Mouse (Mus musculus) ovary, postnatal 10 days (tissue): ENCODE measurements around the gene Kif26b.

Experiments used
- DNase-seq: peaks from one replicate; pipeline ENCODE4 v3.0.0; 2022; ENCODE audit warnings: low spot score

The Kif26b gene

DNA sequence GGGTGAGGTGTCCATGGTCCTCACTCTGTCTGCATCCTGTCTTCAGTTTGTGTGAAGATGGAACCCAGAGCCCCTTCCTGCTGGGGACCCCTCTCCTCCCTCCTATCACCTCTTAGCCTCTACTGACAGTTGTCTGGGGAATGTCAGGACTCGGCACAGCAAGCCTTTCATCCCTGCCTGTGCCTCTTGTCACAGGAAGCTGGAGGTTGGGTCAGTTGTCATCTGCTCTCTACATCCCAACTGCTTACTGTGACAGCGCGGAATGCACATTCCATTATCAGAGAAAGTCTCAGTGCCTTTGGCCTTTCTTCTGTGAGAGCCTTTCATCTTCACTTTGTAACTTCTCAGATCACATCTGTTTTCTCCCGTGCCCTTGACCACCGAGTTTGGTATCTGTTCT lies 132.6 kb downstream of the Kif26b start:
- no peak for DNase-seq

DNA sequence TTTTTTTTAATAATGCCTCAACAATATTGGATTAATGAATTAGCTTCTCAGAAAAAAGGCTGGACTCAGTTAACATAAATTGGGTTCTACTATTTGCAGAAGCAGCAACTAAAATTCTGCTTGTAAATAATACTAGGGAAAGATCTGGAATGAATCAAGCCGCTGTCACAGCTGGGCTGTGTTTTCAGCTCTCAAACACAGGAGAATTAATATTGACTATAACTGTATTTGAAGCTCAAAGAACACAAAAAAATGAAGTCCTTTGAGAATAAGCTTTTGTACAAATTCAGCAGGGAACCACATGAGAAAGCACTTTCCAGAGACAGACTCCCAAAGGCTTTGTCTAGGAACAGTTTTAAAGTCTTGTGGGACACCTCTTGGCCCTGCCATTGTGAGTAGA lies 134.6 kb downstream of the Kif26b start:
- DNase-seq, result no peak

DNA sequence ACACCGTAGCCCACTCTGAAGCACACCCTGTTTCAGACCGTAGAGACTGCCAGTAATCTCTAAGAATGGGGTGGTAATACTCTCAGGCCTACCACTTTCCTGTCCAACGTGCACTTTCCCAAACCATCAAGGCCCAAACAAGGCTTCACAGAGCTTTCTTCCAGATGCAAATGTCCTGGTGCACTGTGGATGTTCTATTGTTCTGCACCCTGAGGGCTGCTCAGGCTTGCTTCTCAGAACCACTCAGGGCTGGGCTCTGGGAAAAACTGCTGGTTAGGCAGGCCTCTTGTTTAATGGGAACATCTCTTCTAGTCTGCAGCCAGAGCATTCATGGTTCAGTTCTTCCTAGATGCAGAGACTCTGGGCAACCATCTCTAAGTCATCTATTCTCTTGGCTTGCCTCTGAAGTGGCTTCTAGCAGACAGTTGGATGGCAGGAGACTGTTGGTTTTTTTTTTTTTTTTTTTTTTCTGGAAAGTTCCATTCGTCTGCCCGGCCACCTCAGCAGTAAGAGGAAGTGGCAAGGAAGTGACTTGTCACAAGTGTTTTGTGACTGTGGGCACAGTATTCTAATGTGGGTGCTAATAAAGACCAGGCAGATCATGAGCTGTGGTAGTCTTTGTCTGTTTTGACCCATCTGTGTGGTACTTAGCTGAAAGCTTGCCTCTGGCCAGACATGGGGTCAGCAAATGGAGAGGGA lies 135.5 kb downstream of the Kif26b start:
- no peak for DNase-seq

DNA sequence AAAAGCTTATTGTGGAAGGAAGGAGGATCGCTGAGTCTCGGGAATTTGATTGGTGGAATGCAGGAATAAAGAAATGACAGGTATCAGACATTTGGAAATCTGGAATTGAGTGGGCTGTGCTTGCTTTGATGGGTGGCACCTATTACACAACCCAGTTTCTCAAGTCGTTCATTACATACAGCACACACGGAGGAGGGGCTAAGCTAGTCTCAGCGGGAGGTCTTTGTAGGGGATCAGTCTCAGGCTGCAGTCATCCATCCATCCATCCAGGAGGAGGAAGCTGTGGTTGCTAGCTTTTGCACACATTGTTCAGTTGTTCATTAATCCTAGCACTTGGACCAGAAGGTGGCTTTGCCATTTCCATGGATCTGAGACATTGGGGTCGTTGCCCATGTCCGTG lies 137.6 kb downstream of the Kif26b start:
- DNase-seq, result no peak

DNA sequence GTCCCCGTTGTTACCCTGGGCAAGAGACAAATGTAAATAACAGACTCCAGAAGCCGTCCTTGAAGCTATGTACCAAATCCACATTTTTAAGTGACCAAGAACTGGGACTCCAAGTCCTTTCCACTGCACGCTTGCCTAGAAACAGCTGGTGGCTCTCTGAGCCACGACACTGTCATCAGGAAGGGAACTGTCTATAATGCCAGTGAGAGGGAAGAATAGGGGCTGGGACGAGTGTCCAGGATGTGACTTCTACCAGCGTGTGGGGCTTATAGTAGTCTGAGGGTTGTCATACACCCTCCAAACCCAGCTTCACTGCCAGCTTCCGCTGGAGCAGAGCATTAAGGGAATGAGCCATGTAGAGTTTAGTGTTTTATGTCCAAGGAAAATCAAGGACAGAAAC lies 138.9 kb downstream of the Kif26b start:
- DNase-seq, result no peak

DNA sequence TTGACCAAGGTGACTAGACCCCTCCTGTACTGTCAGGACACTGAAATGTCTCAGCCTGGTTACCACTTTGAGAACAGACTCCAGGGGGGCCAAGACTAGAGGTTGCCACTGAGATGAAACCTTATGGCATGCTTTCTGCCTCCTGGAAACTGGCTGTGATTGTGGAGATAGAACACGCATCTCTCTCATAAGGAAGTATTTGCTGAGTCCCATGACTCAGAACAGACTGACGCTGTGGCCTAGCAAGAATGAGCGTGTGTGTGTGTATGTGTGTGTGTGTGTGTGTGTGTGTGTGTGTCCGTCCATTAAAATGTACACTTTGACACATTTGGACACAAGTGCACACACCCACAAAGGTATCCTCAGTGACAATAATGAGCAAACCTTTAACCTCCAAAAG lies 140.0 kb downstream of the Kif26b start:
- DNase-seq, result no peak

DNA sequence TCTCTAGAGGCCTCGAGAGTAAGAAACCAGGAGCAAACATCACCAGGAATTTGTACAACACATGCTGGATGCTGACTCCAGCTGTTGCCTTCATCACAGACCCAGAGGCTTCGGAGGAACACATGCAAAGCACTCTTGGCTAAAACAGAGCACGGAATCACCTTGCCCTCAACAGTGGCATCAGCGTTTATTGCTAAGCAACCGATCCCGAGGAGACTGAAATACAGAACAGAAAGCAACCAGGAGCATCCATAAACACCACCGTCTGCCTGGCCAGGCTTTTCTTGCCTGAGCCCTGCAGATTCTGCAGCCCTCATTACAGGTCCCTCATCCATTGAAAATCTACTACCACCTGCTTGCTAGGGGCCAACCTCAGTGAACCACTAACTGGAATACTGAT lies 144.1 kb downstream of the Kif26b start:
- DNase-seq, result no peak

DNA sequence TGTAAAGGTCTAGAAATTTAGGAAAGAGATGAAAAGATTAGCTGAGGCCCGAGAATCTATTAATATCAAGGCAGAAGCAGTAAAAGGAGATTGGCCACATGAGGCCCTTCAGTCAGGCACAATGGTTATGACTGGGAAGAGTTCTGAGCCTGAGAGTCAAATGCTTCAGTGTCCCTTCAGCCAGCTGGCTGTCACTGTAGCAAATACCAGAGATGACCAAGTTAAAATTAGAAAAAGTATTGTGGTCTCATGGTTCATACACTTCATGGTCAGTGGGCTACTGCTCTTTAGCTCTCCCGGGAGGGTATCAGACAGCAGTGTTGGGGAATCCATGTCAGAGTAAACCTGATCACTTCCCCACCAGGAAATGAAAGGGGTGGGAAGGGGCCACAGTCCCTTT lies 144.6 kb downstream of the Kif26b start:
- DNase-seq, result no peak

DNA sequence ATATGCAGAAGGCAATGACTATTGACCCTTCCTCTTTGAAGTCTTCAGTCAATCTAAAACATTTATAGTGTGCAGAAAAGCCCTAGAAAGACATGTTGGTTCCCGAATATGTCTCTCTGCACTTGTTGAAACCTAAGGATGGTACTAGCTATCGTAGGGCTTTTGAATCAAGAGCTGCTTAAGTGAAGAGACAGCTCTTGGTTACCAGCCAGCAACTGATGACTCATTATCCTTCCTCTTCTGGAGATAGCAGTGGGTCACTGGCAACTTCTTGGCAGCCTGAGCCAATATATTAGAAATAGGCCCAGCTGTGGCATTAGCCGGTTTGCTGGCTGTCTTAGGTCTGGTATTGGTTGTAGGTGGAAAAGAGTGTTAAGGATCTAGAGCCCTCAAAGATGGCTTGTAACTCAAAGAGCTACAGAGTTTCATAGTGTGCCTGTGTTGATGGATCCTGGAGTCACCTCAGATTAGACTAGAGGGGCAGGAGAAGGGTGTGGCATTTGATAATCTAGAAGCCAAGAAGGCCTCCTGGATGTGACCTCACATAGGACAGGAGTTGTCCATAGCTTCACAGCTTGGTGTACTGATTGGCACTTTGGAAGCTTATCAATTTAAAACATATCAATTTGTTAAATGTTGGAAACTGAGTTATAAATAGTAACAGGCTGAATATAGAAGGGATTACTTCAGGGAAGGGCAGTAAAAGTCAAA lies 146.8 kb downstream of the Kif26b start:
- DNase-seq, result no peak

DNA sequence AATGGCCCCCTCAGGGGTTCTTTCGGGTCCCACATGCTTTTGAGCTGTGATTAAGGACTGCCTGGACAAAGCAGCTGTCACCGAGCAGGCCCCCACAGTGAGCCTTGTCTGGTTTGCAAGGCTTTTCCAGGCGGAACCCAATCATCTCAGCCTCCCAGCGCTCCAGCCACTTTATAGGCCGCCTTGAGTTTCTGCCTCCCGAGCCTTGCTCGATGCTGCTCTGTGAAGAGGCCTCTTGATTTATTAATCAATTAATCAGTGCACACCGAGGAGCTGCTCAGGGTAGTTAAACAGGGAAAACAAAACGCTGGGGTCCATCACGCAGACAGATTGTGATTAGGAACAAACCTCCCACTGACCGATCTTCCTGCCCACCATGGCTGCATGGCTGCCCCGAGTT lies 148.2 kb downstream of the Kif26b start:
- DNase-seq, result no peak

DNA sequence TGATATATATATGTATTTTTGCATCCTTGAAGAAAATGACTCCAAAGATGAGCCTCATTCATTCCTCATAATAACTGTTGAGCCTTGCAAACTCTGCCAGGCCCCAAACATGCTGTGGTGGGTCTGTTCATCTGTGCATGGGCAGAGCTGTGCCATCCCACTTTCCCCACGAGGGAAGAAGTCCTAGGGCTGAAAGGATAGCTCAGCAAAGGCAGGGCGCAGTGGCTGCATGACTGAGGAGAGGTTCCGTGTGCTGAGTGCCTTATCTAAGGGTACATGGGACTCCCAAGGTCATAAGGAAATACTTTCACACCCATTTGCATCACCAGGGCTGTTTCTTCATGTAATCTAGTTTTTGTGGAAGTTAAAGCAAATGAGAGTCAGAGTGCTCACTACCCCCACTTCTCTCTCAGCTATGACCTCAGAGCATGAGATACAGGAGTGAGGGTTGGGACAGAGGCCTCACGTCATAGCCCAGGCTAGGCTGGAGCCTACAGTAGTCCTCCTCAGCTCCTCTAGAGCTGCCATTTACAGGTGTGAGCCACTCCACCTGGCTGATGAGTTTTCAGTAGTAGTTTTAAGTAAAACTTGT lies 148.8 kb downstream of the Kif26b start:
- DNase-seq, result no peak

DNA sequence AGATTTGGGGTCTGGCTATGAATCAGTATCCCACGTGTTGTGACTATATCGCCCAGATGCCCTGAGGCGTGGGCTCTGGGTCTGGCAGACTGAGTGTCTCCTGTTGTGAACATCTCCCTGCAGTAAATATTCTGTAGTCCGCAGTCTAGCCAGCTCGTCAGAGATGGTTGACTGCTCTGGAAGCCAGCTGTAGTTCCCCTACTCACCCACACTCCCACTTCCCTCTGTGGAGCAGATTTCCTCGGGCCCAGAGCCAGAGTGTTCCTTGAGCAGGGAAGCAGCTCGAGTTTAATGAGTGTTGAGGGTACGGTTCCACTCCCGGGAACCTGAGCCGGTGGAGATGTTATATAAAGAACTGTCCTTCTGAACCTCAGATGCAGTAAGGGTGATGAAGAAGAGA lies 154.7 kb downstream of the Kif26b start:
- DNase-seq, result no peak

DNA sequence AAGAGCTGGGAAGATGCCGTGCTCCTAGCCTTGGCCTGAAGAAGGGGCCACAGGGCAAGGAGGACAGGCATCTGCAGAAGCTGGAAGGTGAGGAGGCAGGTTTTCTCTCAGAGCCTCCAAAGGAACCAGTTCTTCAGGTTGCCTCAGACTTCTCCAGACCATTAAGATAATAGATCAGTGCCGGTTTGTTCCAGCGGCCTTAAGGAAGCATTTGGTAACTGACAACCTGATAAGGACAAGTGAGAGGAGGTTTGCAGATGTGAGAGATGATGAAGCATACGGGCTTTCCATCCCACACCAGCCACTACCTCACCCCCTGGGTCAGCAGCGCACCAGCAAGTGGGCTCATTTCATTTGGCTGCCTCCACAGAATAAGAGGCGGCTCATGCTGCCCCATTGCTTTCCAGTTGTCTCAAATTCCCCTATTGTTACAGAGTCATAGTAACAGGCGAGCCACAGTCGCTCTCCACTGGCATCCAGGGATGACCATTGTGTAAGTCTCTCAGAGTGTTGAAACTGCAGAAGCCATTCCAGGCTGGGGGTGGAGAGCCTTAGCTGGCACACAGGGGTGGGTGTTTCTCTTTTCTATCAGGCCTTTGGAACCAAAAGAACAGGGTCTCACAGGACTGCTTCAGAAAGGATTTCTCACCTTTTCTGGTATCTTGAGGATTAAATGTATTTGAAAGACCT lies 156.2 kb downstream of the Kif26b start:
- DNase-seq, result no peak

DNA sequence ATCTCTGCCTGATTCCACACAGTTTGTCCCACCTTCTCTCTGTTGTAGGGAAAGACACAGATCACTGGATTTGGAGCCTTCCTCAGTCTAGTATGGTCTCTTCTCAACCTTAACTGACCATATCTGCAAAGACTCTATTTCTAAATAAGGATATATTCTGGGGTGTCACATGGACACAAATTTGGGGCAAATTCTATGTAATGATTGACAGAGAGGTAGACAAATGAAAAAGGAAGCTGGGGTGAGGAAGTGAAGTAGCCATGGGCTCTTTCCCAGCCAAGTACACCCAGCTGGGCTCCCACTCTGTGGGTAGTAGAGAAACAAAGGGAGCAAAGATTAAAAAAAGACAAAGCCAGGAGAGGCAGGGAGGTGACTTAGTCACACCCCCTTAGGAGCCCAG lies 158.0 kb downstream of the Kif26b start:
- no peak for DNase-seq

DNA sequence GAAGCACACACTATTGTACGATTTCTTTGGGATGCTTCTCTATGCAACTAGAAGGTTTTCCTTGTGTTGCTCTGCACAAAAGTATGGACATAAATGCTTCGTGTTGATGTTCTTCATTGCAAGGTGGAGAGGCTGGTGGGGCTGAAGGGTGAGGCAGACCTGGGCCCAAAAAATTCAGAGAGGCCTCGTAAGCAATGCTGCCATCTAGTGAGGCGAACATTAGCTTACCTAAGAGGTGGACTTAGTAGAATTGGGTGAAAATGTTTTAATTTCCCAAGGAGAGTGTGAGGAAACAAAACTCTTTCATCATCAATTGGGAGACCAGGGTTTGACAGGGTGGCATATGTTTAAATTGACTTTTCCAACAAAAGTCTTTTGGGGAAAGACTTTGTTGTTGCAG lies 160.6 kb downstream of the Kif26b start:
- DNase-seq, result no peak

DNA sequence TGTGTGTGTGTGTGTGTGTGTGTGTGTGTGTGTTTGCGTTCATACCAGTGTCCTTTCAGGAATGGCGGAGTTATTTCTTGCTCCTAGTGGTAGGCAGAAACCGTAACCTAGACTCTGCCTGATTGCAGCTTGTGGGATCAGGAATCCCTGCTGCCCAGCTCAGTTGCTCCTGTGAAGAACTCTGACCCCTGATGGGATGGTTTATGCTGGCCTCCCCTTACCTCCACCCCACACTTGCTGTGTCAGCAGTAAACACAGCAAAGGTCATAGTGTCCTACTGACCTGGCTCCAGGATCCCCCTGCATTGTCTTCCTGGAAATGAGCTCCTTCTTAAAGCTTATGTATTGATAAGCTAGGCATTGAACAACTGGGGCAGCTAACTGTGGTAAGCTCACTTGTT lies 162.8 kb downstream of the Kif26b start:
- DNase-seq, result no peak

DNA sequence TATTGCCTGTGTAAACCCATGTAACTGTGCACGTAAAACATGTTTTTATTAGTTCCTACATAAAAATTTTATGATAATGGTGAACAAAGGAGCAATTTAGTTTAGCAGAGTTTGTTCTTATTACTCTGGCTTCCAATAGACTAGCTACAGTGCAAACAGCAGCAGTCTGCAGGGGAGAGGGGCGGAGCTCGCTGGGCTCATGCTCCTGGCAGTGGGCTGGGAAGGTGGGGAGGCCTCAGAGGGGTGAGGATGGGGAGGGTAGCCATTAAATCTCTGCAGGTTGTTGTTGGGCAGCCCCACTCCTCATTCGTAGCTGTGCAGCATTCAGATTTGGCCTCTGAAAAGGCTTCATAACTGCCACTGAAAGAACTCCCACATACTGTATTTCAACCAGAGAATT lies 171.2 kb downstream of the Kif26b start:
- DNase-seq, result no peak

DNA sequence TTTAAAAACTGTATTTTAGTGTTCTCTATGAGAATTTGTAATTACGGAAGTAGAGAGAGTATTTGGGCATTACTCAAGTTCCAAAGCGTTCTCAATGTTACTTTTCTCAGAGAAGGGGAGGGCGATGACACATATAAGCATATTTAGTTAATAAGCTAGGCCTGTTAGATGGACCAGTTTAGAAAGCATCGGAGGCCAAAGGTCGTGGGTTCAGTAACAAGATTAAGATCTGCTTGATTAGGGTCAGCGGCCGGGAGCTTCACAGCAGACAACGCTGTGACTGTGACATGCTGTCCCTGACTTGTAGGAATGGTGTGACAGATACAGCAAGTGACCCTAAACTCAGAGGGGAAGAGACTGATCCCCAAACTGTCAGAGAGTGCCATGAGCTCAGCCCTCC lies 174.6 kb downstream of the Kif26b start:
- no peak for DNase-seq

DNA sequence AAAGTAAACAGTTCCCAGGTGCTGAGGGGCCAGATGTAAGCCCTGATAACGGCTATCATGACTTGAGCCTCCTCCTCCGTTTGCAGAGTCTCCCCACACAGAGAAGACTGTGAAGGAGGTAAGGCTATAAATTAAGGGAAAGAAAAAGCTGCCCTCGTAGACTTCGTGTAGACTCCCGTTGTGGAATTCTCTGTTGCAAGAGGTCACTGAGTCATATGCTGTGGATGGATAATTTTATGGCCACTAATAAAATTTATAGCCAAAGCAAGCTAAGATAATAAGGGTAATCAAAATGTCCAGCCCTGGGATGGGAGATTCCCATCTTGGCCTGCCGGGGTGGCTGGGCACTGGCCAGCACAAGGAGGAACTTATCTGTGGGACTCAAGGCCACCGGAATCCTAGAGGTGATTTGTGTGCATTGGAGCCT lies 179.0 kb downstream of the Kif26b start:
- DNase-seq, result peak; percentile 15

DNA sequence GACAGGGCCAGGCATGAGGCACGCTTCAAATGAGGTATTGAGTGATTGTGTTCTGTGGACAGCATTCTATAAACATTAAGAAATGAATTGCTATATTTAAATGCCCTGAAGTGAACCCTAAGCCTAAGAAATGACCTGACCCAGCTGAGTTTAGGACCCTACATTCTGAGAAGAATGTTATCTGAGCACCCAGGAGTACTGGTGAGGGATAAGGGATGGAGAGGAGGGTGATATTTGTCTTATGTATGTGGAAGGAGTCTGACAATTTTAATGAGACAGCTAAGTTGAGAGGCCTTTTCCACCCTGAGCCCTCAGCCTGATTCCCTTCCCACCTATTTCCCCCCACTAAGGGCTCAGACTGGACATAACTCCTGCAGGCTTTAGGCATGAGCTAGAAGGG lies 179.4 kb downstream of the Kif26b start:
- no peak for DNase-seq

DNA sequence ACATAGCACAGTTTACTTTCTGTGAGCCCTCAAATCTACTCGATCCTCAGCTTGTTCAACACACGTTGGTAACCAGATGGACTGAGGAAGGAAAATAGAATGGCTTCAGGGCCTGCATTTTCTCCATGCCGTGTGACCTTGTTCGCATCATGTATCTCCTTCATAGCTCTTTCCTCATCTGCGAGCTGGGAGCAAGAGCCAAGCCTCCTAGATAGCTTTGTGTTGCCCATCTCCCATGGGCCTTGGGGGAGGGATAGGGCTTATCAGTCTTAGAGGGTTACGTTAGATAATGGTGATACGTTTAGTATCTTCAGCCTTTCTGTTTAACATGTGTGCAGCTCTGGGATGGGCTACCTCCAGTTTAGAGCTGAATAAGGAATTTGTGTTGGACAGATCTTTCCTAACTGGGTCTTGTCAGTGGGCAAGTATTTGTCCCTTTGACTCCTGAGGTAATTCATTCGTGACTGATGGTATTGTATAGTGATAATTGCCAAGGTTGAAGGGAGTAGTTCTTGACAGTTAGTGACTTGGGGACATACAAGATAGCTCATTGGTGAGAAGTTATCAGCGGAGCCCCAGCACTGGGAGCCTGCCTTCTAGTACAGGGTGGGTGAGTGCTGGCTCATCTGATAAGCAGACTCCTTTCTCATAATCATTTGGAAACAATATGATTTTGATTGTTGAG lies 183.4 kb downstream of the Kif26b start:
- no peak for DNase-seq

DNA sequence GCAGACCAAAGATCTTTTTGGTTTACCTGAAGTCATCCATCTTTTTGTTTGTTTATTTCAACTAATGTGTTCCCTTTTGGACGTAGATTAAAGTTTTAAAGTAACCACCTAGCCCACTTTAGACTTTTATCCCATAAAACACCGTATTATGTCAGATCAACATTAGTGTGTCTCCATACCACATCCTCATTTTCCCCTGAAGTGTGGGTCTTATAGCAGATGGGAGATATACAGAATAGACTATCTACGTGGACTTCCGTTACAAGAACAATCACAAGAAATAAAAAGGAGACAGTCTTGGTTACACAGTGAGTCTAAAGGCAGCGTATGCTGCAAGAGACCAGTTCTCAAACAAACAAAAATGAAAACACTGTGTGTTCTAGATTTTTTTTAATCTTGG lies 185.3 kb downstream of the Kif26b start:
- no peak for DNase-seq
